In genomic region chr11:72052636-72053035, GRCm38 (mm10) we compare ENCODE assay signal across 8 mouse cellular contexts. TPM values are rescaled to one million over a fixed set of nuclear protein-coding genes. Genes with fewer than 3 reads are reported as not detected.
DNase-seq lines count a peak whose midpoint lies in the region; ATAC-seq and TF ChIP-seq lines count a peak whose summit lies in the region.

No protein-coding gene starts in this region.

- no peak for TF ChIP-seq POLR2A in small intestine, adult 2 months (IDR thresholded peaks at IDR 0.05; ENCODE audit: low read depth, low read length)

- 17% methylated on average over 5 of the region's 5 CpGs for WGBS in hindbrain, embryonic 10.5 days
- 13% methylated on average over 5 of the region's 5 CpGs for WGBS in hindbrain, embryonic 13.5 days
- 13% methylated on average over 5 of the region's 5 CpGs for WGBS in small intestine, adult 2 months

- no peaks in the 10 kb centered on the region for H3K9me3 ChIP-seq in hindbrain, embryonic 10.5 days
- H3K9me3 ChIP-seq in hindbrain, embryonic 13.5 days: no peaks in the 10 kb centered on the region

- H3K27ac ChIP-seq in hindbrain, embryonic 10.5 days: no peak overlapping the region
- no peak overlapping the region for H3K27ac ChIP-seq in hindbrain, embryonic 13.5 days
- H3K27ac ChIP-seq in small intestine, adult 2 months (ENCODE audit: insufficient read depth, low read depth, low read length): no peak overlapping the region

- H3K4me2 ChIP-seq in hindbrain, embryonic 13.5 days: no peak overlapping the region

- H3K4me3 ChIP-seq in hindbrain, embryonic 10.5 days: no peak overlapping the region
- no peak overlapping the region for H3K4me3 ChIP-seq in hindbrain, embryonic 13.5 days
- no peak overlapping the region for H3K4me3 ChIP-seq in small intestine, adult 2 months (ENCODE audit: low read depth, low read length)

- peak; percentile 73 for DNase-seq in hindbrain, embryonic 10.5 days (ENCODE audit: low spot score)
- peak; percentile 61 to 91 for DNase-seq in adrenal gland, adult (ENCODE audit: inconsistent age in 2 of 2, low spot score in 1 of 2)
- peak; percentile 92 for DNase-seq in embryo, embryonic 10 days (ENCODE audit: low spot score)
- peak; percentile 44 to 69 for DNase-seq in gastrocnemius, postnatal 4 days (ENCODE audit: low spot score in 2 of 2)
- peak; percentile 87 for DNase-seq in layer of hippocampus, postnatal 10 days (ENCODE audit: low spot score in 2 of 2)
- DNase-seq in lung, postnatal 36 days: peak; percentile 88

- H3K27me3 ChIP-seq in hindbrain, embryonic 10.5 days (ENCODE audit: insufficient read depth, poor library complexity, severe bottlenecking): peaks cover 58% of the 10 kb centered on the region
- peaks cover 40% of the 10 kb centered on the region for H3K27me3 ChIP-seq in hindbrain, embryonic 13.5 days
- peaks cover 10% of the 10 kb centered on the region for H3K27me3 ChIP-seq in small intestine, adult 2 months (ENCODE audit: control insufficient read depth, insufficient read depth, low read length)

- peaks cover 24% of the 10 kb centered on the region for H3K4me1 ChIP-seq in hindbrain, embryonic 10.5 days (replicated peaks)
- H3K4me1 ChIP-seq in hindbrain, embryonic 13.5 days (replicated peaks): peaks cover 27% of the 10 kb centered on the region
- H3K4me1 ChIP-seq in small intestine, adult 2 months (ENCODE audit: control insufficient read depth, insufficient read depth, insufficient read length, low read length): peaks cover 4% of the 10 kb centered on the region

- ATAC-seq in hindbrain, embryonic 13.5 days (ENCODE audit: low FRiP score): no peak

- TF ChIP-seq CTCF in small intestine, adult 2 months (IDR thresholded peaks at IDR 0.05; ENCODE audit: extremely low read depth, insufficient read length, insufficient replicate concordance, low read depth, low read length): peak; percentile 49; the same call in 1 of the 2 replicates

- peaks cover 8% of the 10 kb centered on the region for H3K36me3 ChIP-seq in hindbrain, embryonic 10.5 days
- H3K36me3 ChIP-seq in hindbrain, embryonic 13.5 days: no peaks in the 10 kb centered on the region
- H3K36me3 ChIP-seq in small intestine, adult 2 months (ENCODE audit: control insufficient read depth, insufficient read depth, low read length): no peaks in the 10 kb centered on the region

- no peak overlapping the region for H3K9ac ChIP-seq in hindbrain, embryonic 13.5 days

RNA-seq across cellular contexts. Expression of gene Pimreg, which starts 10.8 kb away (rescaled TPM):
- 228 and 229 TPM in 2 replicates for polyA plus RNA-seq in hindbrain, embryonic 10.5 days (2016; fragmentation: Nextera tagmentation; extraction: Ambion mirVana)
- polyA plus RNA-seq in hindbrain, embryonic 13.5 days (2015; fragmentation: Nextera tagmentation; extraction: Ambion mirVana): 43.2 and 43.6 TPM in 2 replicates
- 10 to 100 TPM; 21.3 to 30.0 TPM for total RNA-seq in gastrocnemius, postnatal 4 days (2021)
- total RNA-seq in layer of hippocampus, postnatal 10 days (2021): 1 to 10 TPM; 3.6 to 3.7 TPM
- 0.81 and 1.4 TPM in 2 replicates for polyA plus RNA-seq in small intestine, adult 2 months (2012; rRNA removed)

RNA-seq across cellular contexts. Expression of gene Aipl1, which starts 15.3 kb away (rescaled TPM):
- polyA plus RNA-seq in hindbrain, embryonic 10.5 days (2016; fragmentation: Nextera tagmentation; extraction: Ambion mirVana): 0.31 and 0.55 TPM in 2 replicates
- polyA plus RNA-seq in hindbrain, embryonic 13.5 days (2015; fragmentation: Nextera tagmentation; extraction: Ambion mirVana): 0.31 and 0.39 TPM in 2 replicates
- total RNA-seq in gastrocnemius, postnatal 4 days (2021): under 1 TPM; 0.26 to 0.29 TPM
- total RNA-seq in layer of hippocampus, postnatal 10 days (2021): not detected
- 0.11 and 0.14 TPM in 2 replicates for polyA plus RNA-seq in small intestine, adult 2 months (2012; rRNA removed)

Comparison
In these comparisons a context has a peak if more than half of its experiments do, and no peak if none do; other contexts are left out.
1. RNA of gene Pimreg, which starts 10.8 kb away (polyA plus RNA-seq): 228 to 229 TPM in hindbrain, embryonic 10.5 days and 43.2 to 43.6 TPM in hindbrain, embryonic 13.5 days; 0.81 to 1.4 TPM in small intestine, adult 2 months; every median in the first group is over 10 times any median in the second.
2. Peak in every context shown above with its lines, with median percentiles within 50 percentile points of each other: DNase-seq.